Mouse (Mus musculus) liver, postnatal 0 days (tissue): ENCODE data around the gene Sipa1l3. TPM values are rescaled to one million over a fixed set of nuclear protein-coding genes. Genes with fewer than 3 reads are reported as not detected.

Experiments used
- ATAC-seq: fragments of 200-750 bp; cut with Nextera tagmentation; 2 replicates; pipeline ENCODE4 v1.8.0; 2017; ENCODE audit warnings: mild to moderate bottlenecking, moderate library complexity
- DNase-seq: peaks from one replicate; pipeline ENCODE4 v3.0.0-alpha.2; 2016
- H3K27ac ChIP-seq: fragments of 300-500 bp; sonication (generic); 2 replicates; pipeline ENCODE4 v1.5.1; 2014; ENCODE audit warnings: antibody characterized with exemption, moderate library complexity, mild to moderate bottlenecking, low read depth
- H3K27me3 ChIP-seq: fragments of 300-500 bp; sonication (generic); 2 replicates; pipeline ENCODE4 v1.6.1; 2014; ENCODE audit warnings: low read length, control low read depth, mixed read lengths; ENCODE audit not compliant: insufficient read depth
- H3K36me3 ChIP-seq: fragments of 300-500 bp; sonication (generic); replicated peaks from 2 replicates; pipeline ENCODE4 v1.6.1; 2014; ENCODE audit warnings: mild to moderate bottlenecking, control low read depth, low read length, moderate library complexity, mixed read lengths; ENCODE audit not compliant: insufficient read depth
- H3K4me1 ChIP-seq: fragments of 300-500 bp; sonication (generic); 2 replicates; pipeline ENCODE4 v1.6.1; 2014; ENCODE audit warnings: antibody characterized with exemption, mild to moderate bottlenecking, control low read depth; ENCODE audit not compliant: insufficient read depth
- H3K4me2 ChIP-seq: fragments of 300-500 bp; sonication (generic); 2 replicates; pipeline ENCODE4 v1.6.1; 2014; ENCODE audit warnings: low read depth, mild to moderate bottlenecking, low read length, moderate library complexity, mixed read lengths
- H3K4me3 ChIP-seq: fragments of 300-500 bp; sonication (generic); 2 replicates; pipeline ENCODE4 v1.5.1; 2014; ENCODE audit warnings: low read depth, low read length
- H3K9ac ChIP-seq: fragments of 300-500 bp; sonication (generic); replicated peaks from 2 replicates; pipeline ENCODE4 v1.6.1; 2014; ENCODE audit warnings: mild to moderate bottlenecking, moderate library complexity
- H3K9me3 ChIP-seq: fragments of 300-500 bp; sonication (generic); 2 replicates; pipeline ENCODE4 v1.6.1; 2016; ENCODE audit warnings: mild to moderate bottlenecking, control low read depth, low read length, mixed read lengths
- CTCF ChIP-seq: sonication (generic); IDR thresholded peaks from 2 replicates; pipeline ENCODE4 v1.5.1; 2016; ENCODE audit warnings: antibody characterized with exemption, low read depth
- EP300 ChIP-seq: IDR thresholded peaks from 2 replicates; pipeline ENCODE4 v1.6.1; 2016; ENCODE audit warnings: antibody characterized with exemption, low read depth, mild to moderate bottlenecking
- WGBS: fragments of 180-500 bp; shearing (Covaris S2); extraction: QIAGEN DNeasy Blood & Tissue Kit; methylation state at CpG from one replicate; pipeline ENCODE4 v1.1.7; 2014; ENCODE audit not compliant: insufficient replicate concordance; 5-methylcytosine and 5-hydroxymethylcytosine counted together
- polyA plus RNA-seq: library from polyadenylated mRNA; unstranded; fragments of >200 nt; fragmentation: Nextera tagmentation; extraction: Ambion mirVana; gene quantifications from 2 replicates; pipeline ENCODE4 v1.2.1, GENCODE M21; 2015

Sipa1l3 gene
- polyA plus RNA-seq, 1 experiment from 2014 or later = 1.7 TPM

DNA sequence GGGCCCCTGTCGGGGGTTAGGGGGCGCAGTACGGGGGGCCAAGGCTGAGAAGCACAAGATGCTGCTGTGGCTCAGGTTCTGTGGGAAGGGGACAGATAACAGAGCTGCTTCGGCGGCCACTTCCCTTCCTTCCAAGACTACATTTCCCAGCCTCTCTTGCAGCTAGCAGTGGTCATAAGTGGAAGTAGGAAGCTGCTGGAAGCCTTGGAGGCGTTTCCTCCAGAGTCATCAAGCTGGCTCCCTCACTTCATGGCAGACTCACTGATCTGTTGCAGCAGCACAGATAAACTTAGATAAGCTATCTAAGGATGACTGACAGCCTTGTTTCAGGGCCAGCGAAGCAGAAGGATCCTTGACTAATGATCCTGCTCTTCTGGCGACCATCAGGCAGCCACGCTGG is 76.6 kb downstream of the Sipa1l3 start:
- Histone ChIP-seq H3K4me1 (no peaks in the 10 kb centered on the region), H3K9me3 (no peaks in the 10 kb centered on the region), H3K27ac (no peak overlapping the region), H3K4me2 (no peak overlapping the region), H3K27me3 (no peaks in the 10 kb centered on the region), H3K36me3 (no peaks in the 10 kb centered on the region; the same call in 1 of the 2 replicates), H3K9ac (no peak overlapping the region), H3K4me3 (no peak overlapping the region)
- no peak for TF ChIP-seq CTCF
- TF ChIP-seq EP300 = no peak
- WGBS = 52% methylated on average over 9 of the region's 9 CpGs
- DNase-seq (no peak), ATAC-seq (no peak)

DNA sequence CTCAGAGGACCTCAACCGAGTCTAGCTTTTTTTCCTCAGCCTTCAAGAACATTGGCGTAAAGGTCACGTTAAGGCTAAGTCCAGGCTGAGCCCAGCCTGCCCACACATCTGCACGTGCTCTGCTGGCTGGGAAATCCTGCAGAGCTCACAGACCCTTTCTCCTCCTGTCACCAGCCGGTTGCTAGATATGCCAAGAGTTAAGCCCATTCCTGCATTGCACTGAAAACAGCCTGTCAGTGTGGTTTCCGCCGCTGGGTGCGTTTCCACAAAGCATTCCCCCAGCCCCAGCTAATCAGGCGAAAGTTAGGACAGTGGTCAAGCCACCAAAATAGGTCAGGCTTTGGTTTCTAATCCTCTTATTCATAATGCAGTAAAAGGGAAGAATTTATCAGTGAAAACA is 77.3 kb downstream of the Sipa1l3 start:
- DNase-seq = no peak
- Histone ChIP-seq H3K27me3 (no peaks in the 10 kb centered on the region), H3K4me3 (no peak overlapping the region), H3K9me3 (no peaks in the 10 kb centered on the region), H3K4me1 (no peaks in the 10 kb centered on the region), H3K27ac (no peak overlapping the region), H3K9ac (no peak overlapping the region), H3K4me2 (no peak overlapping the region), H3K36me3 (no peaks in the 10 kb centered on the region; the same call in 1 of the 2 replicates)
- WGBS = 62% methylated on average over 9 of the region's 9 CpGs
- ATAC-seq = no peak
- TF ChIP-seq CTCF (no peak), EP300 (no peak)

GRCm38 (mm10) chr7:29438655-29439282 is 79.7 kb downstream of the Sipa1l3 start:
- H3K4me3 ChIP-seq = no peak overlapping the region
- no peaks in the 10 kb centered on the region for H3K27me3 ChIP-seq
- H3K4me1 ChIP-seq = no peaks in the 10 kb centered on the region
- WGBS = 80% methylated on average over 16 of the region's 16 CpGs
- TF ChIP-seq EP300 = no peak
- TF ChIP-seq CTCF = no peak
- H3K9ac ChIP-seq = no peak overlapping the region
- H3K4me2 ChIP-seq = no peak overlapping the region
- H3K9me3 ChIP-seq = no peaks in the 10 kb centered on the region
- no peaks in the 10 kb centered on the region; the same call in 1 of the 2 replicates for H3K36me3 ChIP-seq
- DNase-seq (no peak), ATAC-seq (no peak)
- H3K27ac ChIP-seq = no peak overlapping the region

GRCm38 (mm10) chr7:29438204-29438603 is 80.2 kb downstream of the Sipa1l3 start:
- ATAC-seq = no peak
- no peaks in the 10 kb centered on the region; the same call in none of the 2 replicates for H3K36me3 ChIP-seq
- 87% methylated on average over 14 of the region's 14 CpGs for WGBS

GRCm38 (mm10) chr7:29437072-29437471 is 81.4 kb downstream of the Sipa1l3 start:
- no peaks in the 10 kb centered on the region for H3K4me1 ChIP-seq
- H3K4me3 ChIP-seq = no peak overlapping the region
- DNase-seq = no peak
- H3K27me3 ChIP-seq = no peaks in the 10 kb centered on the region
- no peaks in the 10 kb centered on the region for H3K9me3 ChIP-seq
- no peak for ATAC-seq
- H3K36me3 ChIP-seq = no peaks in the 10 kb centered on the region; the same call in none of the 2 replicates
- H3K27ac ChIP-seq = no peak overlapping the region
- TF ChIP-seq EP300 = no peak
- no peak for TF ChIP-seq CTCF
- H3K9ac ChIP-seq = no peak overlapping the region
- WGBS = 76% methylated on average over 10 of the region's 10 CpGs
- H3K4me2 ChIP-seq = no peak overlapping the region

More at GRCm38 (mm10) chr7:29438204-29438603, 80.2 kb downstream of the Sipa1l3 start:
- Histone ChIP-seq H3K9ac (no peak overlapping the region), H3K27ac (no peak overlapping the region), H3K4me2 (no peak overlapping the region), H3K4me3 (no peak overlapping the region), H3K9me3 (no peaks in the 10 kb centered on the region), H3K27me3 (no peaks in the 10 kb centered on the region), H3K4me1 (no peaks in the 10 kb centered on the region)
- TF ChIP-seq CTCF = no peak
- TF ChIP-seq EP300 = no peak
- DNase-seq = no peak

DNA sequence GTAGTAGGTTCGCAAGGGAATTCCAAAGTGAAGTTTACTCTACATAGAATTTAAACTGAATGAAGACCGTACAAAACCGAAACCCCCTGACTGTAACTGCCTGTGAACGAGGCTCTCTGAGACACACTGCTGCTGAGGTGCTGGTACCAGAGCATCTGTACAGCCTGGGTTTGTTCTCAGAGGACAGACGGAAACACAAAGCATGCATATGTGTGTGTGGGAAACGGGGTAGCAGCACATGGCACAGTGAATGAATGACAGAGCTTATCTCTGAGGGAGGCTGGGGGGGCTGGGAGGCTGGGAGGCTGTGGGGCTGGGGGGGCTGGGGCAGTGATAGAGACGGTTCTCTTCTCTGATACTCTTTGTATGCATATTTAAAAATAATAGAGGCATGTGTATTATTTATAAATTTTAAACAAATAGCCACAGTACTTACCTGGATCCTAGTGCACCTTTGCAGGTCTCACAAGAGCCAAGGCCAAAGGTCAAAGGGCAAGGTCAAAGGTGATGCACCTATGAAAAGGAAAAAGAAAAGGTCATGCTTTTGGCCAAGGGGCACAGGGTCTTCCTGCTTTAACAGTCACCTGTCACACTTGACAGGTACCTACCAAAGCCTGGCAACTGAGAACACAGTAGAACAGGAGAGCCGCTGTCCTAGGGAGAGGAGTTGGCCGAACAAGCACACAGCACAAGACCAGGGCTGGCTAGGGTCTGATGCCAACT is 84.0 kb downstream of the Sipa1l3 start:
- no peak for TF ChIP-seq CTCF
- no peak for TF ChIP-seq EP300

More for the DNA sequence above, 84.0 kb downstream of the Sipa1l3 start:
- no peaks in the 10 kb centered on the region; the same call in none of the 2 replicates for H3K36me3 ChIP-seq
- no peaks in the 10 kb centered on the region for H3K27me3 ChIP-seq
- WGBS = 72% methylated on average over 9 of the region's 9 CpGs
- H3K4me2 ChIP-seq = no peak overlapping the region
- no peak overlapping the region for H3K9ac ChIP-seq
- ATAC-seq (no peak), DNase-seq (no peak)
- no peaks in the 10 kb centered on the region for H3K9me3 ChIP-seq
- H3K4me1 ChIP-seq = no peaks in the 10 kb centered on the region
- H3K27ac ChIP-seq = no peak overlapping the region
- H3K4me3 ChIP-seq = no peak overlapping the region
